Mouse (Mus musculus) lung, postnatal 0 days (tissue): ENCODE measurements around the gene Zfp296.

ENCODE experiments used
- CTCF ChIP-seq: IDR thresholded peaks from 2 replicates; pipeline ENCODE4 v1.5.1; 2016; ENCODE audit warnings: antibody characterized with exemption, mild to moderate bottlenecking
- EP300 ChIP-seq: IDR thresholded peaks from 2 replicates; pipeline ENCODE4 v1.6.1; 2016; ENCODE audit warnings: antibody characterized with exemption, mild to moderate bottlenecking, control low read depth

- TF ChIP-seq CTCF, result no peak
- TF ChIP-seq EP300, result no peak
Observed at GRCm38 (mm10) chr7:19557982-19558900, 18.8 kb upstream of the Zfp296 start.
